Mouse (Mus musculus) cortical plate, adult 2 months (tissue): ENCODE measurements around the gene Gm10719. TPM values are rescaled to one million over a fixed set of nuclear protein-coding genes. Genes with fewer than 3 reads are reported as not detected.

Experiments used
- polyA plus RNA-seq: library from polyadenylated mRNA; depleted of rRNA; stranded (reverse); fragments of >200 nt; gene quantifications from 2 replicates; pipeline ENCODE4 v1.2.3, GENCODE M21; 2012; rRNA removed

The Gm10719 gene
- polyA plus RNA-seq, 1 experiment: not detected

Other genes with a start within 250 kb of the Gm10719 start
- not detected in 2 replicates for gene Gm10722, start 16.5 kb upstream of the Gm10719 start, polyA plus RNA-seq
- not detected in 2 replicates for gene Gm11168, start 14.1 kb upstream of the Gm10719 start, polyA plus RNA-seq
- gene Gm10721, start 4.3 kb upstream of the Gm10719 start, polyA plus RNA-seq: not detected in 2 replicates
- not detected in 2 replicates for gene Gm10720, start 1.8 kb upstream of the Gm10719 start, polyA plus RNA-seq
- 0.17 and 0.28 TPM in 2 replicates for gene Gm10718, start 6.1 kb downstream of the Gm10719 start, polyA plus RNA-seq
- gene Gm10717, start 8.0 kb downstream of the Gm10719 start, polyA plus RNA-seq: not detected in 2 replicates
- gene Gm17535, start 17.2 kb downstream of the Gm10719 start, polyA plus RNA-seq: not detected in 2 replicates
- gene Gm10715, start 19.5 kb downstream of the Gm10719 start, polyA plus RNA-seq: not detected in 2 replicates